Mouse (Mus musculus): Measurements from ENCODE around the gene Armh2. TPM values are rescaled to one million over a fixed set of nuclear protein-coding genes. Genes with fewer than 3 reads are reported as not detected.
"Not testable (repeated sequence)": the region's sequence is repeated elsewhere in the genome, so short reads cannot be mapped to it uniquely, and the experiment has no call there.

Gene Armh2
- polyA plus RNA-seq, 1 experiment from 2014 or later, result not detected

- Histone ChIP-seq H3K27ac (no peak overlapping the region), H3K9me3 (replicated peaks) (no peaks in the 10 kb centered on the region), H3K27me3 (no peaks in the 10 kb centered on the region), H3K4me1 (replicated peaks) (peaks cover 19% of the 10 kb centered on the region), H3K36me3 (peaks cover 46% of the 10 kb centered on the region), H3K4me3 (no peak overlapping the region), H3K9ac (no peak overlapping the region), H3K4me2 (no peak overlapping the region)
- ATAC-seq (replicated peaks; ENCODE audit: insufficient number of reproducible peaks, insufficient read depth, low FRiP score, low read depth), result no peak
- 79% methylated on average over 12 of the region's 12 CpGs for WGBS
Observed at GRCm38 (mm10) chr13:24757820-24758564, 17.0 kb downstream of the Armh2 start.

DNA sequence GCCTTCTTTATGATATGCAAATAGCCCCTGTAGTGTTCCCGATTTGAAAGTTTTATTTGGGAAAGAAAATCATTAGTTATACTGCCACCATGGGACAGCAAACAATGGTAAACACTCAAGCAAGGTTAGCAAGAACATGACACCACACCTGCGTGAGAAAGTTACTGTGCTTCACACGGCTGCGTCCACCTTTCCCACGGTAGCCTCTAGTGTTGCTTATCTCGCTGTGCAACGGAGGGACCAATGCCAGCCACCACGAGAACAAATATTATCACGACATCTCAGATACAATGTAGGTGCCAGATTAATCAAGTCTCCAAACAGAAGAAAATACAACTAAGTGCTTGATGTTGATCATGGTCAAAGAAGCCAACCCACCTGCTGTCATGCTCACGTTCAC, 18.4 kb downstream of the Armh2 start:
- peaks cover 19% of the 10 kb centered on the region for H3K4me1 ChIP-seq (replicated peaks)
- peaks cover 35% of the 10 kb centered on the region for H3K36me3 ChIP-seq
- no peak overlapping the region for H3K4me3 ChIP-seq
- no peaks in the 10 kb centered on the region for H3K9me3 ChIP-seq (replicated peaks)
- WGBS, result 87% methylated on average over 10 of the region's 10 CpGs
- no peak overlapping the region for H3K9ac ChIP-seq
- no peak overlapping the region for H3K4me2 ChIP-seq
- H3K27me3 ChIP-seq, result no peaks in the 10 kb centered on the region
- H3K27ac ChIP-seq, result no peak overlapping the region
- ATAC-seq (replicated peaks; ENCODE audit: insufficient number of reproducible peaks, insufficient read depth, low FRiP score, low read depth), result no peak

GRCm38 (mm10) chr13:24760351-24760870, 19.4 kb downstream of the Armh2 start:
- peaks cover 26% of the 10 kb centered on the region for H3K36me3 ChIP-seq
- peaks cover 19% of the 10 kb centered on the region for H3K4me1 ChIP-seq (replicated peaks)
- peak overlapping the region; percentile 76 for H3K4me2 ChIP-seq
- ATAC-seq (replicated peaks; ENCODE audit: insufficient number of reproducible peaks, insufficient read depth, low FRiP score, low read depth), result no peak
- H3K4me3 ChIP-seq, result peak overlapping the region; percentile 99
- H3K9me3 ChIP-seq (replicated peaks), result no peaks in the 10 kb centered on the region
- H3K27ac ChIP-seq, result peak overlapping the region; percentile 97
- peak overlapping the region; percentile 92 for H3K9ac ChIP-seq
- H3K27me3 ChIP-seq, result no peaks in the 10 kb centered on the region
- 45% methylated on average over 5 of the region's 5 CpGs for WGBS

DNA sequence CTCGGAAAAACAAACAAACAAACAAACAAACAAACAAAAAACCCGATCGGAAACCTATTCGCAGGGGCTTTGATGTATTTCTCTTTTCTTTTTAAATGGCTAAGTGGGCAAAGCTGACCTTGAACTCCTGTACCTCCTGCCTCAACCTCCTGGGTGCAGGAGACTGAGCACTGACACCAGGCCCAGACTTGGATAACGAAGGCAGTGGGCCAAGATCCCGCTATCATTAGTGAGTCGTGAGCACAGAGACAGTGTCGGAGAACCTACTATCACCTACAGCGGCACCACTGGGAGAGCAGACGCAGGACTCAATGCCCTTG, 20.0 kb downstream of the Armh2 start:
- Histone ChIP-seq H3K4me2 (peak overlapping the region; percentile 76), H3K27ac (peak overlapping the region; percentile 97), H3K4me1 (replicated peaks) (peaks cover 19% of the 10 kb centered on the region), H3K36me3 (peaks cover 20% of the 10 kb centered on the region), H3K27me3 (no peaks in the 10 kb centered on the region), H3K9ac (peak overlapping the region; percentile 92), H3K4me3 (peak overlapping the region; percentile 99), H3K9me3 (replicated peaks) (no peaks in the 10 kb centered on the region)
- no peak for ATAC-seq (replicated peaks; ENCODE audit: insufficient number of reproducible peaks, insufficient read depth, low FRiP score, low read depth)
- 3% methylated on average over 10 of the region's 10 CpGs for WGBS

DNA sequence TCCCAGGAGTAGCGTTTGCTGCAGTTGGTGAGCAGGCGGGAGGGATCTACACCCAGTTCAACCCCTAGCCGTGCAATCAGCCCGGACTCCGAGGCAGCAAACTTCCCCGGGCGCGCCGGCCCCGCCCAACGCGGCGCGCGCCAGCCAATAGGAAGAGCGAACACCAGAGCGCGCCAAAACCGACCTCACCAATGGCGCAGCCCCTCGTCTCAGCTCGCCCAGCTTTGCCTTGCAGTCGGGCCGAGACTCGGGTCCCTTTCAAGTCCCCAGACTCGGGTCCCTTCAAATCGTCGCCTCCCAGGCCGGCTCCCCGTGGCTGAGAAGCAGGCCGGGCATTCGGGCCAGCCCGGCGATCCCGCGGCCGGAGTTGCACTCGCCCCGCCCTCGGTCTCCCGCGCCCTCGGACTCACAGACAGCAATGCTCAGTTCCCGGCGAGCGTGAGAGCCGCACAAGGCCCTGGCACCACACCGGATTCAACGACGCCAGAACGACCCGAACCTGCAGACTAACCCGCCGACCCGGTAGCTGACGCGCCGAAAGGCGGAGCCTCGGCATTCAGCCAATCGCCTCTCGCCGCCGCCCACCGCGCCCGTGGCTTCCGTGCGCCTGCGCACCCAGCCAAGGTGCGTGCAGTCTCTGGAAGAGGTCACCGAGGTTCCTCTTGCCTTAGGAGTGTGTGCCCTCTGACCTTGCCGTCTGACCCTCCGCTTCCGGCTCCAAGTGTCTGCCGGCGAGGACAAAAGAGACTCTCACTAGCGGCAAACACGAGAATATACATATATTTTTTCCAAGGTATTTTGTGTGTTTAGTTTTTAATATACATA, 20.6 kb downstream of the Armh2 start, which contains the start of gene Gmnn:
Gene Gmnn, minus strand, starts transcription at position 521 of the 825 bp plus-strand sequence.
- peak within 1 kb of the TSS; percentile 92 for H3K9ac ChIP-seq
- H3K4me2 ChIP-seq, result peak within 1 kb of the TSS; percentile 76
- H3K36me3 ChIP-seq, result peaks cover 14% of the 10 kb centered on the region; the same call in 1 of the 2 replicates
- ATAC-seq (replicated peaks; ENCODE audit: insufficient number of reproducible peaks, insufficient read depth, low FRiP score, low read depth), result peak; percentile 98
- H3K27ac ChIP-seq, result peak within 1 kb of the TSS; percentile 97
- H3K27me3 ChIP-seq, result no peaks in the 10 kb centered on the region
- H3K4me1 ChIP-seq (replicated peaks), result peaks cover 19% of the 10 kb centered on the region
- peak within 1 kb of the TSS; percentile 99 for H3K4me3 ChIP-seq
- H3K9me3 ChIP-seq (replicated peaks), result no peaks in the 10 kb centered on the region
- WGBS, result under 1% methylated on average over 79 of the region's 79 CpGs

DNA sequence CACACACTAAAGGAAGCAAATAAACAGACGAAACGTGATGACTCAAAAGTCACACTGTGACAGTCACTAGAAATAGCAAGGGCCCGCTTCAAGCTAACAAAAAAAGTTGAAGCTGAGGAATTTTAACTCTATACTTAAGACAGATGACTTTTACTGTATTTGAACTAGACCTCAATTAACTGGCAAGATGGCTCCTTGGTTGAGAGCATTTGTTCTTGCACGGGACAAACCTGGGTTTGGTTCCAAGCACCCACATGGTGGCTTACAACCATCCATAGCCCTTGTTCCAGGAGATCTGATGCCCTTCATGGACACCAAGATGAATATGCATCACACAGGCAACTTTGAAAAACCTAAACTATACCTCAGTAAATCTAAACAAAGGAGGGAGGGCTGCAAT, 21.2 kb downstream of the Armh2 start:
- Histone ChIP-seq H3K27me3 (no peaks in the 10 kb centered on the region), H3K27ac (peak overlapping the region; percentile 97), H3K4me2 (peak overlapping the region; percentile 76), H3K9ac (peak overlapping the region; percentile 92; the same call in 1 of the 2 replicates), H3K36me3 (peaks cover 9% of the 10 kb centered on the region; the same call in 1 of the 2 replicates), H3K4me1 (replicated peaks) (peaks cover 19% of the 10 kb centered on the region), H3K4me3 (peak overlapping the region; percentile 99), H3K9me3 (replicated peaks) (no peaks in the 10 kb centered on the region)
- ATAC-seq (replicated peaks; ENCODE audit: insufficient number of reproducible peaks, insufficient read depth, low FRiP score, low read depth), result no peak
- 27% methylated on average over 4 of the region's 4 CpGs for WGBS

DNA sequence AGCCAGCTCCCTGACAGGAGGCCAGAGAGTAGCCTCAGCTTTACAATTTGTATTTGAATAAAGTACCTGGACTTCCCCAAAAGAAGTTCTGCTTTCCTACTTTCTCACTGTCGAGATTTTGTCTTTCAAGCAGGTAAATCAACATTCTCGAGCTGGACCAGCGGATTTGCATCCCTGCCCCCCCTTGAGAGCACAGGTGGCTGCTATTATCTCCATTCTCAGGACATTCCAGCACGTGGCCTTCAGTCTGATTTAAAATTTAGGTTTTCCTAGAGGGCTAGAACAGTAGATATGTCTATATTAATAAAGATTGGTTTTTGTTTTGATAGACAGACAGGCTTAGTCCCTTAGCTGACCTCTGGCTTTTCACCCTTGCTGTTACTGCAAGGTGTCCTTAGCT, 26.8 kb downstream of the Armh2 start:
- H3K4me2 ChIP-seq; ATAC-seq (replicated peaks; ENCODE audit: insufficient number of reproducible peaks, insufficient read depth, low FRiP score, low read depth); H3K4me3 ChIP-seq; H3K9ac ChIP-seq; H3K9me3 ChIP-seq (replicated peaks); H3K36me3 ChIP-seq; H3K4me1 ChIP-seq (replicated peaks); H3K27me3 ChIP-seq; H3K27ac ChIP-seq: not testable (repeated sequence)
- WGBS, result 72% methylated on average over 4 of the region's 4 CpGs

- H3K4me3 ChIP-seq, result not testable (repeated sequence)
Observed at GRCm38 (mm10) chr13:24771482-24771881, 30.4 kb downstream of the Armh2 start.

GRCm38 (mm10) chr13:24776146-24776844, 35.3 kb downstream of the Armh2 start:
- Histone ChIP-seq H3K27me3 (no peaks in the 10 kb centered on the region), H3K9me3 (replicated peaks) (no peaks in the 10 kb centered on the region), H3K27ac (no peak overlapping the region), H3K4me2 (no peak overlapping the region), H3K4me1 (replicated peaks) (no peaks in the 10 kb centered on the region), H3K36me3 (no peaks in the 10 kb centered on the region), H3K4me3 (no peak overlapping the region), H3K9ac (no peak overlapping the region)
- WGBS, result 47% methylated on average over 7 of the region's 7 CpGs
- no peak for ATAC-seq (replicated peaks; ENCODE audit: insufficient number of reproducible peaks, insufficient read depth, low FRiP score, low read depth)

More at GRCm38 (mm10) chr13:24771482-24771881, 30.4 kb downstream of the Armh2 start:
- not testable (repeated sequence) for H3K27me3 ChIP-seq; H3K4me2 ChIP-seq; H3K4me1 ChIP-seq (replicated peaks); H3K9me3 ChIP-seq (replicated peaks); H3K36me3 ChIP-seq; ATAC-seq (replicated peaks; ENCODE audit: insufficient number of reproducible peaks, insufficient read depth, low FRiP score, low read depth); H3K27ac ChIP-seq; H3K9ac ChIP-seq
- WGBS, result 91% methylated on average over 10 of the region's 10 CpGs

DNA sequence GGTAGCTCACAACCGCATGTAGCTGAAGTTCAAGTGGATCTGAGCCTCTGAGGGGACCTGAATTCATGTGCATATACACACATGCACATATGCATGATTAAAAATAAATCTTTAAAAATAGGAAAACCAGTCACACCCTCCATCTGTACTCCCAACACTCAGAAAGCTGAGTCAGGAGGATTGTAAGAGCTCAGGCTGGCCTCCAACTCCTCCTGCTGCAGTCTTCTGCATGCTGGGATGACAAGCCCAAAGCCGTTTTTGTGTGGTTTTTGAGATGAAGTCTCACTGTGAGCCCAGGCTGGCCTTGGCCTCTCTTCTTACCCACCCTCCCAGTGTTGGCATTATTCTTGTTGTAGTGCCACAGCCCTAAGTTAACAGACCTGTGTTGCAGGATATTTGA, 37.0 kb downstream of the Armh2 start:
- H3K9me3 ChIP-seq (replicated peaks), result no peaks in the 10 kb centered on the region
- no peaks in the 10 kb centered on the region for H3K36me3 ChIP-seq
- no peaks in the 10 kb centered on the region for H3K27me3 ChIP-seq
- no peak overlapping the region for H3K9ac ChIP-seq
- no peak overlapping the region for H3K4me3 ChIP-seq
- no peak for ATAC-seq (replicated peaks; ENCODE audit: insufficient number of reproducible peaks, insufficient read depth, low FRiP score, low read depth)
- H3K4me2 ChIP-seq, result no peak overlapping the region
- peaks cover 5% of the 10 kb centered on the region; the same call in 1 of the 2 replicates for H3K4me1 ChIP-seq (replicated peaks)
- no peak overlapping the region for H3K27ac ChIP-seq
- WGBS, result 79% methylated on average over 2 of the region's 2 CpGs

Measured in heart, embryonic 15.5 days (tissue).